Mouse (Mus musculus): ENCODE results near the gene Gdf7. TPM values are rescaled to one million over a fixed set of nuclear protein-coding genes. Genes with fewer than 3 reads are reported as not detected.

Gdf7 gene
- total RNA-seq, 2 experiments from 2014 or later: not detected

GRCm38 (mm10) chr12:8329236-8329635, 27.5 kb upstream of the Gdf7 start:
- ATAC-seq (replicated peaks; ENCODE audit: low FRiP score, poor library complexity, severe bottlenecking): no peak

- ATAC-seq (replicated peaks; ENCODE audit: low FRiP score, poor library complexity, severe bottlenecking): no peak
Observed at GRCm38 (mm10) chr12:8327675-8328053, 25.9 kb upstream of the Gdf7 start.

GRCm38 (mm10) chr12:8326825-8327674, 25.3 kb upstream of the Gdf7 start:
- ATAC-seq (replicated peaks; ENCODE audit: low FRiP score, poor library complexity, severe bottlenecking): no peak

GRCm38 (mm10) chr12:8325943-8326522, 24.3 kb upstream of the Gdf7 start:
- no peak for ATAC-seq (replicated peaks; ENCODE audit: low FRiP score, poor library complexity, severe bottlenecking)

- ATAC-seq (replicated peaks; ENCODE audit: low FRiP score, poor library complexity, severe bottlenecking): no peak
Observed at GRCm38 (mm10) chr12:8325245-8325942, 23.6 kb upstream of the Gdf7 start.

- ATAC-seq (replicated peaks; ENCODE audit: low FRiP score, poor library complexity, severe bottlenecking): no peak
Observed at GRCm38 (mm10) chr12:8324086-8324485, 22.3 kb upstream of the Gdf7 start.

GRCm38 (mm10) chr12:8321506-8321905, 19.8 kb upstream of the Gdf7 start:
- no peak for ATAC-seq (replicated peaks; ENCODE audit: low FRiP score, poor library complexity, severe bottlenecking)

GRCm38 (mm10) chr12:8320084-8320713, 18.4 kb upstream of the Gdf7 start:
- no peak for ATAC-seq (replicated peaks; ENCODE audit: low FRiP score, poor library complexity, severe bottlenecking)

GRCm38 (mm10) chr12:8316541-8316940, 14.8 kb upstream of the Gdf7 start:
- no peak for ATAC-seq (replicated peaks; ENCODE audit: low FRiP score, poor library complexity, severe bottlenecking)

GRCm38 (mm10) chr12:8313773-8314172, 12.0 kb upstream of the Gdf7 start:
- no peak for ATAC-seq (replicated peaks; ENCODE audit: low FRiP score, poor library complexity, severe bottlenecking)

- ATAC-seq (replicated peaks; ENCODE audit: low FRiP score, poor library complexity, severe bottlenecking): peak; percentile 84
Observed at GRCm38 (mm10) chr12:8313270-8313771, 11.6 kb upstream of the Gdf7 start, which contains the start of gene Hs1bp3. Gene Hs1bp3, plus strand, starts transcription at chr12:8313432.

GRCm38 (mm10) chr12:8312266-8312665, 10.5 kb upstream of the Gdf7 start:
- ATAC-seq (replicated peaks; ENCODE audit: low FRiP score, poor library complexity, severe bottlenecking): no peak

GRCm38 (mm10) chr12:8310992-8311391, 9.2 kb upstream of the Gdf7 start:
- ATAC-seq (replicated peaks; ENCODE audit: low FRiP score, poor library complexity, severe bottlenecking): no peak

GRCm38 (mm10) chr12:8306910-8307309, 5.2 kb upstream of the Gdf7 start:
- no peak for ATAC-seq (replicated peaks; ENCODE audit: low FRiP score, poor library complexity, severe bottlenecking)

- ATAC-seq (replicated peaks; ENCODE audit: low FRiP score, poor library complexity, severe bottlenecking): peak; percentile 58; the same call in 1 of the 2 replicates
Observed at GRCm38 (mm10) chr12:8306432-8306831, 4.7 kb upstream of the Gdf7 start.

- ATAC-seq (replicated peaks; ENCODE audit: low FRiP score, poor library complexity, severe bottlenecking): no peak
Observed at GRCm38 (mm10) chr12:8305258-8305657, 3.5 kb upstream of the Gdf7 start.

GRCm38 (mm10) chr12:8301011-8301814, 541 bp downstream of the Gdf7 start:
- no peak for ATAC-seq (replicated peaks; ENCODE audit: low FRiP score, poor library complexity, severe bottlenecking)

GRCm38 (mm10) chr12:8300521-8300920, 1.2 kb downstream of the Gdf7 start:
- ATAC-seq (replicated peaks; ENCODE audit: low FRiP score, poor library complexity, severe bottlenecking): no peak

- no peak for ATAC-seq (replicated peaks; ENCODE audit: low FRiP score, poor library complexity, severe bottlenecking)
Observed at GRCm38 (mm10) chr12:8300111-8300480, 1.7 kb downstream of the Gdf7 start.

Measured in erythroid progenitor cell, adult 5-6 weeks (primary cell).